ENCODE assay signal across 7 mouse cellular contexts in the genomic region with DNA sequence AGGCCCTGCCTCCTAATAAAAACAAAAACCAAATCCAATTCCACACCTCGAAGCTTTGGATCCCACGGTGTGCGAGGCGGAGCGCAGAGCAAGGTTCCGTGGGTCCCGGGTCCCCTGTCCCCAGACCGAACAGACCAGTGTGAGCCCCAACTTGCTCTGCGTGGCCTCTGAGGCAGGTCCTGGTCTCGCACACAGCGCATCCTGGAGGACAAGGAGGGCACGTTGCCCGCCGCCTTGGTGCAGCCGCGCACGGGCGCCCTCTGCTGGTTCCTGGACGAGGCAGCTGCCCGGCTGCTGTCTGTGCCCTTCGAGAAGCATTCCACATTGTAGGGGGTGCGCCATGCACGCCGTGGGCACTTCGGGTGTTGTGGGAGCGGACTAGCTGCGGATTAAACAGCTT. TPM values are rescaled to one million over a fixed set of nuclear protein-coding genes. Genes with fewer than 3 reads are reported as not detected.
A peak's percentile ranks its signal among the peaks of the same experiment; 100 is the strongest.
DNase-seq lines count a peak whose midpoint lies in the region; ATAC-seq and TF ChIP-seq lines count a peak whose summit lies in the region.

No protein-coding gene starts in this region.

- peak overlapping the region; percentile 12; the same call in 1 of the 2 replicates for H3K9ac ChIP-seq in midbrain, embryonic 14.5 days (replicated peaks; ENCODE audit: low read length)

- no peak for TF ChIP-seq POLR2A in small intestine, adult 2 months (IDR thresholded peaks at IDR 0.05; ENCODE audit: low read depth, low read length)

- H3K4me1 ChIP-seq in limb, embryonic 10.5 days = peaks cover 40% of the 10 kb centered on the region
- peaks cover 20% of the 10 kb centered on the region for H3K4me1 ChIP-seq in midbrain, embryonic 14.5 days (ENCODE audit: control insufficient read depth, insufficient read depth, low read length)
- peaks cover 10% of the 10 kb centered on the region for H3K4me1 ChIP-seq in small intestine, adult 2 months (ENCODE audit: control insufficient read depth, insufficient read depth, insufficient read length, low read length)

- H3K36me3 ChIP-seq in limb, embryonic 10.5 days = peaks cover 19% of the 10 kb centered on the region
- H3K36me3 ChIP-seq in midbrain, embryonic 14.5 days (ENCODE audit: control insufficient read depth, insufficient read depth, low read length) = peaks cover 11% of the 10 kb centered on the region; the same call in 1 of the 2 replicates
- H3K36me3 ChIP-seq in small intestine, adult 2 months (ENCODE audit: control insufficient read depth, insufficient read depth, low read length) = no peaks in the 10 kb centered on the region

- no peak; the same call in 1 of the 2 replicates for ATAC-seq in midbrain, embryonic 14.5 days (ENCODE audit: low FRiP score, low TSS enrichment)

- 11% methylated on average over 27 of the region's 27 CpGs for WGBS in limb, embryonic 10.5 days
- WGBS in midbrain, embryonic 14.5 days = 6% methylated on average over 27 of the region's 27 CpGs
- WGBS in small intestine, adult 2 months = 11% methylated on average over 27 of the region's 27 CpGs

- H3K27ac ChIP-seq in limb, embryonic 10.5 days = no peak overlapping the region
- no peak overlapping the region for H3K27ac ChIP-seq in midbrain, embryonic 14.5 days (replicated peaks; ENCODE audit: low read depth, low read length)
- H3K27ac ChIP-seq in small intestine, adult 2 months (ENCODE audit: insufficient read depth, low read depth, low read length) = no peak overlapping the region

- H3K27me3 ChIP-seq in limb, embryonic 10.5 days (ENCODE audit: low read depth, poor library complexity, severe bottlenecking) = peaks cover 25% of the 10 kb centered on the region
- peaks cover 5% of the 10 kb centered on the region; the same call in 1 of the 2 replicates for H3K27me3 ChIP-seq in midbrain, embryonic 14.5 days (ENCODE audit: control insufficient read depth, insufficient read depth, low read length)
- no peaks in the 10 kb centered on the region; the same call in 1 of the 2 replicates for H3K27me3 ChIP-seq in small intestine, adult 2 months (ENCODE audit: control insufficient read depth, insufficient read depth, low read length)

- 0 out of 2 replicates have a peak overlapping the region, but pooled peaks have one; percentile 2 for H3K4me3 ChIP-seq in limb, embryonic 10.5 days
- H3K4me3 ChIP-seq in midbrain, embryonic 14.5 days (replicated peaks; ENCODE audit: low read depth, low read length) = no peak overlapping the region
- no peak overlapping the region for H3K4me3 ChIP-seq in small intestine, adult 2 months (ENCODE audit: low read depth, low read length)

- H3K4me2 ChIP-seq in midbrain, embryonic 14.5 days (ENCODE audit: low read length) = peak overlapping the region; percentile 19; the same call in 1 of the 2 replicates

- peak; percentile 77 for DNase-seq in adrenal gland, adult 8-10 months
- DNase-seq in embryo, embryonic 11.5 days (ENCODE audit: low read depth, low spot score) = peak; percentile 66
- DNase-seq in gastrocnemius, postnatal 4 days (ENCODE audit: low spot score in 2 of 2) = peak; percentile 81 to 91
- peak; percentile 93 for DNase-seq in kidney, adult 18-20 months
- peak; percentile 93 for DNase-seq in limb, embryonic 10.5 days (ENCODE audit: low spot score)
- peak; percentile 92 for DNase-seq in midbrain, embryonic 14.5 days

- TF ChIP-seq CTCF in small intestine, adult 2 months (IDR thresholded peaks at IDR 0.05; ENCODE audit: extremely low read depth, insufficient read length, insufficient replicate concordance, low read depth, low read length) = peak; percentile 98

- H3K9me3 ChIP-seq in limb, embryonic 10.5 days (replicated peaks) = no peaks in the 10 kb centered on the region
- no peaks in the 10 kb centered on the region for H3K9me3 ChIP-seq in midbrain, embryonic 14.5 days (ENCODE audit: control insufficient read depth, low read length)

RNA-seq across cellular contexts. Expression of a gene that starts 1.6 kb away (rescaled TPM):
- total RNA-seq in adrenal gland, adult 8-10 months (2022) = 1 to 10 TPM; 1.5 to 3.0 (median 2.3) TPM
- total RNA-seq in gastrocnemius, postnatal 4 days (2021) = 1 to 10 TPM; 1.8 to 2.6 TPM
- polyA plus RNA-seq in limb, embryonic 10.5 days (2016; fragmentation: Nextera tagmentation; extraction: Ambion mirVana) = 2.8 and 4.0 TPM in 2 replicates
- 6.3 and 8.5 TPM in 2 replicates for polyA plus RNA-seq in midbrain, embryonic 14.5 days (2014; fragmentation: Nextera tagmentation; extraction: Ambion mirVana)
- polyA plus RNA-seq in small intestine, adult 2 months (2012; rRNA removed) = 1.7 and 4.5 TPM in 2 replicates

RNA-seq across cellular contexts. Expression of a gene that starts 3.9 kb away (rescaled TPM):
- total RNA-seq in adrenal gland, adult 8-10 months (2022) = 100 to 1,000 TPM; 116 to 141 (median 124) TPM
- total RNA-seq in gastrocnemius, postnatal 4 days (2021) = 10 to 100 TPM; 71.4 to 72.1 TPM
- 241 and 263 TPM in 2 replicates for polyA plus RNA-seq in limb, embryonic 10.5 days (2016; fragmentation: Nextera tagmentation; extraction: Ambion mirVana)
- 241 and 269 TPM in 2 replicates for polyA plus RNA-seq in midbrain, embryonic 14.5 days (2014; fragmentation: Nextera tagmentation; extraction: Ambion mirVana)
- polyA plus RNA-seq in small intestine, adult 2 months (2012; rRNA removed) = 174 and 266 TPM in 2 replicates

RNA-seq across cellular contexts. Expression of a gene that starts 14.9 kb away (rescaled TPM):
- total RNA-seq in adrenal gland, adult 8-10 months (2022) = 10 to 100 TPM; 64.7 to 78.0 (median 69.1) TPM
- total RNA-seq in gastrocnemius, postnatal 4 days (2021) = 10 to 100 TPM; 63.9 to 77.4 TPM
- 49.0 and 53.6 TPM in 2 replicates for polyA plus RNA-seq in limb, embryonic 10.5 days (2016; fragmentation: Nextera tagmentation; extraction: Ambion mirVana)
- polyA plus RNA-seq in midbrain, embryonic 14.5 days (2014; fragmentation: Nextera tagmentation; extraction: Ambion mirVana) = 60.4 and 70.3 TPM in 2 replicates
- polyA plus RNA-seq in small intestine, adult 2 months (2012; rRNA removed) = 52.4 and 59.8 TPM in 2 replicates

RNA-seq across cellular contexts. Expression of a gene that starts 27.2 kb away (rescaled TPM):
- total RNA-seq in adrenal gland, adult 8-10 months (2022) = 100 to 1,000 TPM; 141 to 186 (median 160) TPM
- 10 to 100 TPM; 51.7 to 52.8 TPM for total RNA-seq in gastrocnemius, postnatal 4 days (2021)
- 21.3 and 28.8 TPM in 2 replicates for polyA plus RNA-seq in limb, embryonic 10.5 days (2016; fragmentation: Nextera tagmentation; extraction: Ambion mirVana)
- 33.5 and 41.6 TPM in 2 replicates for polyA plus RNA-seq in midbrain, embryonic 14.5 days (2014; fragmentation: Nextera tagmentation; extraction: Ambion mirVana)
- polyA plus RNA-seq in small intestine, adult 2 months (2012; rRNA removed) = 28.6 and 29.6 TPM in 2 replicates

RNA-seq across cellular contexts. Expression of a gene that starts 29.5 kb away (rescaled TPM):
- 1 to 10 TPM in 1 of 4 experiments, under 1 TPM in 3; 0.40 to 1.3 (median 0.49) TPM for total RNA-seq in adrenal gland, adult 8-10 months (2022)
- under 1 TPM; 0.26 to 0.29 TPM for total RNA-seq in gastrocnemius, postnatal 4 days (2021)
- polyA plus RNA-seq in limb, embryonic 10.5 days (2016; fragmentation: Nextera tagmentation; extraction: Ambion mirVana) = not detected in 2 replicates
- polyA plus RNA-seq in midbrain, embryonic 14.5 days (2014; fragmentation: Nextera tagmentation; extraction: Ambion mirVana) = not detected in 2 replicates
- not detected in 2 replicates for polyA plus RNA-seq in small intestine, adult 2 months (2012; rRNA removed)
